Mouse (Mus musculus): ENCODE results near the gene Id3.
A peak's percentile ranks its signal among the peaks of the same experiment; 100 is the strongest.

- TF ChIP-seq CTCF (IDR thresholded peaks at IDR 0.05; ENCODE audit: insufficient read depth, low read length) (no peak), POLR2A (IDR thresholded peaks at IDR 0.05; ENCODE audit: borderline replicate concordance, extremely low read depth, low read depth, low read length) (0 out of 2 replicates have a peak, but pooled peaks have one; percentile 15)
Observed at GRCm38 (mm10) chr4:136134418-136134977, 8.8 kb upstream of the Id3 start.

All from lung, adult 2 months (tissue).